Comparison of ENCODE assay signal across 34 mouse cellular contexts in the genomic region with DNA sequence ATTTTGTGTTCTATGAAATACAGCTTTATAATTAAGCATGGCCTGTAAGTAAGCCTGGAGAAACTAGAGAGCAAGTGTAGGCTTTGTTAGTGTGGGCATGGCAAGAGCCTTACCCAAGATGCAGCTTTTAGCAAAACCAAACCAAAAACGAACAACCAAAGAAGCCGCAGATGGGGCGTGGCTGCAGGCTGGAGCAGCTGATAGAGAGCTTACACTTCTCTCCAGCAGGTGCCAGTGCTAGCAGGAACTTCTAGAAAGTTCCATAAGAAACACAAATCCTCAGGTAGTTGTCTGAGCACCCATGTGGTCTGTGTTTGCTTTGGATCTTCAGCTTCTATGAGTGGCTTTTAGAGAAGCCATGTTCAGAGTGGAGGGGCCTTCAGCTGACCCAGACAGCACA. TPM values are rescaled to one million over a fixed set of nuclear protein-coding genes. Genes with fewer than 3 reads are reported as not detected.
DNase-seq lines count a peak whose midpoint lies in the region; ATAC-seq and TF ChIP-seq lines count a peak whose summit lies in the region.
"Had no signal": no experiment of that assay in that cellular context is flagged by ENCODE, and none has a peak within 500 bp of the region (broad histone marks: within the 10 kb centered on the region; RNA-seq: fewer than 3 reads in every experiment).

No protein-coding gene starts in this region.

- peak; percentile 35; the same call in 1 of the 2 replicates for ATAC-seq in lung, postnatal 0 days
- ATAC-seq in liver, embryonic 15.5 days (ENCODE audit: insufficient read depth), result peak; percentile 65
- ATAC-seq in megakaryocyte-erythroid progenitor cell, adult 5-6 weeks (replicated peaks; ENCODE audit: low FRiP score, low TSS enrichment, poor library complexity, severe bottlenecking), result peak; percentile 63
- ATAC-seq in midbrain, embryonic 16.5 days, result no peak
- ATAC-seq: forebrain, embryonic 14.5 days had no signal

- peak; percentile 23; the same call in 1 of the 2 replicates for TF ChIP-seq CTCF in lung, postnatal 0 days (IDR thresholded peaks at IDR 0.05)

- no peak overlapping the region for H3K9ac ChIP-seq in lung, postnatal 0 days (replicated peaks; ENCODE audit: low read depth)
- no peak overlapping the region for H3K9ac ChIP-seq in liver, embryonic 15.5 days
- no peak overlapping the region for H3K9ac ChIP-seq in midbrain, embryonic 16.5 days (ENCODE audit: low read depth, low read length)
- H3K9ac ChIP-seq: embryonic facial prominence, embryonic 15.5 days; heart, embryonic 15.5 days; hindbrain, embryonic 13.5 days; kidney, embryonic 15.5 days; limb, embryonic 13.5 days; lung, embryonic 14.5 days; neural tube, embryonic 13.5 days had no signal

- no peak overlapping the region for H3K4me3 ChIP-seq in lung, postnatal 0 days (ENCODE audit: low read depth, low read length)
- no peak overlapping the region for H3K4me3 ChIP-seq in liver, embryonic 15.5 days (replicated peaks)
- no peak overlapping the region for H3K4me3 ChIP-seq in midbrain, embryonic 16.5 days (ENCODE audit: low read depth, low read length)
- H3K4me3 ChIP-seq: embryonic facial prominence, embryonic 10.5 days; embryonic facial prominence, embryonic 15.5 days; heart, embryonic 10.5 days; heart, embryonic 15.5 days; hindbrain, embryonic 13.5 days; kidney, embryonic 15.5 days; layer of hippocampus, adult 2 months; limb, embryonic 13.5 days; midbrain, embryonic 10.5 days; myocyte; neural tube, embryonic 13.5 days had no signal

- no peaks in the 10 kb centered on the region for H3K9me3 ChIP-seq in lung, postnatal 0 days (ENCODE audit: low read length)
- no peaks in the 10 kb centered on the region for H3K9me3 ChIP-seq in liver, embryonic 15.5 days (replicated peaks)
- no peaks in the 10 kb centered on the region for H3K9me3 ChIP-seq in midbrain, embryonic 16.5 days (replicated peaks; ENCODE audit: control insufficient read depth, low read length, poor library complexity, severe bottlenecking)
- H3K9me3 ChIP-seq: embryonic facial prominence, embryonic 10.5 days; embryonic facial prominence, embryonic 15.5 days; heart, embryonic 10.5 days; heart, embryonic 15.5 days; kidney, embryonic 15.5 days; limb, embryonic 13.5 days; neural tube, embryonic 13.5 days had no signal

- H3K27me3 ChIP-seq in lung, postnatal 0 days (replicated peaks; ENCODE audit: insufficient read depth, low read length), result no peaks in the 10 kb centered on the region
- no peaks in the 10 kb centered on the region for H3K27me3 ChIP-seq in liver, embryonic 15.5 days
- no peaks in the 10 kb centered on the region for H3K27me3 ChIP-seq in midbrain, embryonic 16.5 days (ENCODE audit: control insufficient read depth, insufficient read depth, low read depth, low read length)
- H3K27me3 ChIP-seq: embryonic facial prominence, embryonic 15.5 days; heart, embryonic 15.5 days; hindbrain, embryonic 13.5 days; kidney, embryonic 15.5 days; limb, embryonic 13.5 days; neural tube, embryonic 13.5 days had no signal

- H3K27ac ChIP-seq in lung, postnatal 0 days (ENCODE audit: low read length), result no peak overlapping the region
- 0 out of 2 replicates have a peak overlapping the region, but pooled peaks have one; percentile 24 for H3K27ac ChIP-seq in liver, embryonic 15.5 days (replicated peaks)
- no peak overlapping the region for H3K27ac ChIP-seq in midbrain, embryonic 16.5 days (ENCODE audit: low read length)
- H3K27ac ChIP-seq: embryonic facial prominence, embryonic 10.5 days; embryonic facial prominence, embryonic 15.5 days; heart, embryonic 10.5 days; heart, embryonic 15.5 days; hindbrain, embryonic 13.5 days; kidney, embryonic 15.5 days; layer of hippocampus, adult 2 months; limb, embryonic 13.5 days; midbrain, embryonic 10.5 days; neural tube, embryonic 13.5 days had no signal

- no peak for TF ChIP-seq EP300 in lung, postnatal 0 days (IDR thresholded peaks at IDR 0.05)

- no peak overlapping the region for H3K4me2 ChIP-seq in lung, postnatal 0 days (replicated peaks; ENCODE audit: low read depth, low read length)
- no peak overlapping the region for H3K4me2 ChIP-seq in liver, embryonic 15.5 days
- no peak overlapping the region for H3K4me2 ChIP-seq in midbrain, embryonic 16.5 days (ENCODE audit: low read length)
- H3K4me2 ChIP-seq: embryonic facial prominence, embryonic 15.5 days; heart, embryonic 15.5 days; hindbrain, embryonic 13.5 days; kidney, embryonic 15.5 days; limb, embryonic 13.5 days; lung, embryonic 14.5 days; neural tube, embryonic 13.5 days had no signal

- WGBS in lung, postnatal 0 days, result 57% methylated on average over 3 of the region's 3 CpGs
- 48% methylated on average over 3 of the region's 3 CpGs for WGBS in liver, embryonic 15.5 days (ENCODE audit: insufficient replicate concordance)
- WGBS in midbrain, embryonic 16.5 days, result 88% methylated on average over 3 of the region's 3 CpGs

- peak; percentile 20 for DNase-seq in lung, postnatal 0 days (ENCODE audit: low spot score)
- DNase-seq in lung, postnatal 4 days, result no peak
- DNase-seq in liver, result peak; percentile 49
- DNase-seq in layer of hippocampus, adult 11-12 months (ENCODE audit: low spot score), result no peak
- DNase-seq in kidney, adult 8-10 months, result no peak
- DNase-seq: adrenal gland, adult 2 months; adrenal gland, postnatal 36 days; cerebellum, adult 2 months; cerebellum, postnatal 25 days; gastrocnemius, postnatal 14 days; heart, postnatal 36 days; kidney, adult 11 months; kidney, postnatal 25 days; lung, embryonic 14.5 days; thymus, postnatal 4 days had no signal

- no peaks in the 10 kb centered on the region for H3K36me3 ChIP-seq in lung, postnatal 0 days (ENCODE audit: insufficient read depth, low read length)
- H3K36me3 ChIP-seq in liver, embryonic 15.5 days (replicated peaks), result no peaks in the 10 kb centered on the region
- H3K36me3 ChIP-seq in midbrain, embryonic 16.5 days (ENCODE audit: control insufficient read depth, insufficient read depth, low read length), result no peaks in the 10 kb centered on the region
- H3K36me3 ChIP-seq: embryonic facial prominence, embryonic 10.5 days; embryonic facial prominence, embryonic 15.5 days; G1E; heart, embryonic 10.5 days; heart, embryonic 15.5 days; hindbrain, embryonic 13.5 days; kidney, embryonic 15.5 days; limb, embryonic 13.5 days; midbrain, embryonic 10.5 days; neural tube, embryonic 13.5 days had no signal

- H3K4me1 ChIP-seq in lung, postnatal 0 days (ENCODE audit: insufficient read depth, low read depth, low read length), result no peaks in the 10 kb centered on the region
- H3K4me1 ChIP-seq in liver, embryonic 15.5 days (replicated peaks), result peaks cover 14% of the 10 kb centered on the region; the same call in 1 of the 2 replicates
- no peaks in the 10 kb centered on the region for H3K4me1 ChIP-seq in midbrain, embryonic 16.5 days (ENCODE audit: control insufficient read depth, insufficient read depth, low read length)
- H3K4me1 ChIP-seq: embryonic facial prominence, embryonic 10.5 days; embryonic facial prominence, embryonic 15.5 days; heart, embryonic 10.5 days; heart, embryonic 15.5 days; kidney, embryonic 15.5 days; limb, embryonic 13.5 days; midbrain, embryonic 10.5 days; neural tube, embryonic 13.5 days had no signal

RNA-seq across cellular contexts. Expression of gene Gapt, which starts 9.5 kb away (rescaled TPM):
- 0.45 and 0.55 TPM in 2 replicates for polyA plus RNA-seq in lung, postnatal 0 days (2015; fragmentation: Nextera tagmentation; extraction: Ambion mirVana)
- 3.0 and 3.3 TPM in 2 replicates for polyA plus RNA-seq in liver, embryonic 15.5 days (2015; fragmentation: Nextera tagmentation; extraction: Ambion mirVana)
- 0.31 TPM in 1 of 2 replicates, not detected in the other for total RNA-seq in megakaryocyte-erythroid progenitor cell, adult 5-6 weeks (2014; fragmentation: Nextera tagmentation)
- total RNA-seq in megakaryocyte-erythroid progenitor cell, adult 5-6 weeks (2017), result 0.85 and 1.2 TPM in 2 replicates
- not detected in 2 replicates for polyA plus RNA-seq in midbrain, embryonic 16.5 days (2015; fragmentation: Nextera tagmentation; extraction: Ambion mirVana)
- total RNA-seq: layer of hippocampus, adult 2 months; layer of hippocampus, postnatal 25 days; left cerebral cortex, postnatal 36 days; midbrain, postnatal 0 days had no signal
- polyA plus RNA-seq: adrenal gland, adult 2 months; cerebellum, adult 2 months; forebrain, embryonic 14.5 days; G1E; midbrain, postnatal 0 days; myocyte; neural tube, embryonic 13.5 days had no signal

RNA-seq across cellular contexts. Expression of gene Plk2, which starts 28.4 kb away (rescaled TPM):
- polyA plus RNA-seq in lung, postnatal 0 days (2015; fragmentation: Nextera tagmentation; extraction: Ambion mirVana), result 103 and 137 TPM in 2 replicates
- polyA plus RNA-seq in liver, embryonic 15.5 days (2015; fragmentation: Nextera tagmentation; extraction: Ambion mirVana), result 8.2 and 9.4 TPM in 2 replicates
- total RNA-seq in megakaryocyte-erythroid progenitor cell, adult 5-6 weeks (2014; fragmentation: Nextera tagmentation), result 0.52 and 0.62 TPM in 2 replicates
- 3.6 and 5.3 TPM in 2 replicates for total RNA-seq in megakaryocyte-erythroid progenitor cell, adult 5-6 weeks (2017)
- 177 and 180 TPM in 2 replicates for polyA plus RNA-seq in midbrain, embryonic 16.5 days (2015; fragmentation: Nextera tagmentation; extraction: Ambion mirVana)
- polyA plus RNA-seq: G1E had no signal

Comparison
In these comparisons a context has a peak if more than half of its experiments do, and no peak if none do; other contexts are left out.
1. DNase-seq: peak in lung, postnatal 0 days (single experiment) and liver (single experiment); none in lung, postnatal 4 days (0 of 2), layer of hippocampus, adult 11-12 months (single experiment) and kidney, adult 8-10 months (0 of 2).
2. RNA of gene Plk2, which starts 28.4 kb away (polyA plus RNA-seq): 177 to 180 TPM in midbrain, embryonic 16.5 days and 103 to 137 TPM in lung, postnatal 0 days; 8.2 to 9.4 TPM in liver, embryonic 15.5 days; every median in the first group is over 10 times any median in the second.